Mouse (Mus musculus): ENCODE measurements around the gene Col4a3bp. TPM values are rescaled to one million over a fixed set of nuclear protein-coding genes. Genes with fewer than 3 reads are reported as not detected.

Col4a3bp gene
- polyA plus RNA-seq, 1 experiment from 2014 or later = 10.1 TPM

DNA sequence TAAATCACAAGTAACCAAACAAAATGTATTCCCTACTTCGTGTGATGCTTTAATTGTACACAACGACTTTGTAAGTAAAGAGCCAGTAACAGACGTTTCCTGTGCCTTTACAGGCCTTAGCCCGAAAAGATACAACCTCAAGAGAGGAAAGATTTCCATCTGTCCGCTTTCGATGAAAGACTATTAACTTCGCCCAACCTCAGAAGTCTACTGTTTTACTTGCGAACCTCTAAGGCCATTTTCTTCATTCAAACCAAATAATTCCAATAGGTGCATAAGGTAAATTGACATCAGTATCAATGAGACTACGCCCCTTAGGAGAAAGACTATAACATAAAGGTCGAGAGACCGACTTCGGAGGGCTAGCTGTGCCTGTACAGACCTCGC lies 127.6 kb downstream of the Col4a3bp start:
- H3K27ac ChIP-seq (ENCODE audit: low read depth, low read length) = peak overlapping the region; percentile 94
- peak overlapping the region; percentile 98 for H3K9ac ChIP-seq (ENCODE audit: low read depth, low read length)
- H3K9me3 ChIP-seq (replicated peaks; ENCODE audit: control insufficient read depth, low read length) = no peaks in the 10 kb centered on the region
- no peak for ATAC-seq (replicated peaks; ENCODE audit: insufficient number of reproducible peaks, low FRiP score, low TSS enrichment)
- peak overlapping the region; percentile 93 for H3K4me3 ChIP-seq (ENCODE audit: low read depth, low read length)
- no peaks in the 10 kb centered on the region for H3K27me3 ChIP-seq (ENCODE audit: control insufficient read depth, insufficient read depth, low read length)
- H3K4me2 ChIP-seq = peak overlapping the region; percentile 71
- WGBS (ENCODE audit: insufficient replicate concordance) = 4% methylated on average over 13 of the region's 13 CpGs
- peaks cover 10% of the 10 kb centered on the region for H3K36me3 ChIP-seq (ENCODE audit: control insufficient read depth, insufficient read depth, low read length)
- peaks cover 20% of the 10 kb centered on the region for H3K4me1 ChIP-seq (ENCODE audit: control insufficient read depth, insufficient read depth, low read length)

GRCm38 (mm10) chr13:96670406-96671077 lies 128.1 kb downstream of the Col4a3bp start, which contains the start of gene Hmgcr:
TSS of gene Hmgcr (minus strand) at chr13:96670936.
- no peaks in the 10 kb centered on the region for H3K27me3 ChIP-seq (ENCODE audit: control insufficient read depth, insufficient read depth, low read length)
- peak; percentile 100 for ATAC-seq (replicated peaks; ENCODE audit: insufficient number of reproducible peaks, low FRiP score, low TSS enrichment)
- under 1% methylated on average over 61 of the region's 70 CpGs for WGBS (ENCODE audit: insufficient replicate concordance)
- H3K27ac ChIP-seq (ENCODE audit: low read depth, low read length) = peak within 1 kb of the TSS; percentile 94
- H3K36me3 ChIP-seq (ENCODE audit: control insufficient read depth, insufficient read depth, low read length) = peaks cover 5% of the 10 kb centered on the region
- no peaks in the 10 kb centered on the region for H3K9me3 ChIP-seq (replicated peaks; ENCODE audit: control insufficient read depth, low read length)
- peaks cover 20% of the 10 kb centered on the region for H3K4me1 ChIP-seq (ENCODE audit: control insufficient read depth, insufficient read depth, low read length)
- H3K4me3 ChIP-seq (ENCODE audit: low read depth, low read length) = peak within 1 kb of the TSS; percentile 93
- peak within 1 kb of the TSS; percentile 71 for H3K4me2 ChIP-seq
- peak within 1 kb of the TSS; percentile 98 for H3K9ac ChIP-seq (ENCODE audit: low read depth, low read length)

GRCm38 (mm10) chr13:96671078-96671905 lies 128.9 kb downstream of the Col4a3bp start:
- 13% methylated on average over 31 of the region's 31 CpGs for WGBS (ENCODE audit: insufficient replicate concordance)
- ATAC-seq (replicated peaks; ENCODE audit: insufficient number of reproducible peaks, low FRiP score, low TSS enrichment) = no peak
- Histone ChIP-seq H3K4me1 (ENCODE audit: control insufficient read depth, insufficient read depth, low read length) (peaks cover 20% of the 10 kb centered on the region), H3K9ac (ENCODE audit: low read depth, low read length) (peak overlapping the region; percentile 74), H3K27me3 (ENCODE audit: control insufficient read depth, insufficient read depth, low read length) (no peaks in the 10 kb centered on the region), H3K36me3 (ENCODE audit: control insufficient read depth, insufficient read depth, low read length) (no peaks in the 10 kb centered on the region; the same call in 1 of the 2 replicates), H3K4me3 (ENCODE audit: low read depth, low read length) (peak overlapping the region; percentile 93), H3K4me2 (peak overlapping the region; percentile 71), H3K9me3 (replicated peaks; ENCODE audit: control insufficient read depth, low read length) (no peaks in the 10 kb centered on the region), H3K27ac (ENCODE audit: low read depth, low read length) (peak overlapping the region; percentile 82)

GRCm38 (mm10) chr13:96671906-96672234 lies 129.5 kb downstream of the Col4a3bp start:
- Histone ChIP-seq H3K36me3 (ENCODE audit: control insufficient read depth, insufficient read depth, low read length) (no peaks in the 10 kb centered on the region; the same call in 1 of the 2 replicates), H3K27me3 (ENCODE audit: control insufficient read depth, insufficient read depth, low read length) (no peaks in the 10 kb centered on the region), H3K4me1 (ENCODE audit: control insufficient read depth, insufficient read depth, low read length) (peaks cover 20% of the 10 kb centered on the region), H3K4me2 (no peak overlapping the region), H3K9me3 (replicated peaks; ENCODE audit: control insufficient read depth, low read length) (no peaks in the 10 kb centered on the region), H3K4me3 (ENCODE audit: low read depth, low read length) (no peak overlapping the region), H3K9ac (ENCODE audit: low read depth, low read length) (no peak overlapping the region; the same call in 1 of the 2 replicates), H3K27ac (ENCODE audit: low read depth, low read length) (no peak overlapping the region)
- WGBS (ENCODE audit: insufficient replicate concordance) = 95% methylated on average over 5 of the region's 5 CpGs
- no peak for ATAC-seq (replicated peaks; ENCODE audit: insufficient number of reproducible peaks, low FRiP score, low TSS enrichment)

DNA sequence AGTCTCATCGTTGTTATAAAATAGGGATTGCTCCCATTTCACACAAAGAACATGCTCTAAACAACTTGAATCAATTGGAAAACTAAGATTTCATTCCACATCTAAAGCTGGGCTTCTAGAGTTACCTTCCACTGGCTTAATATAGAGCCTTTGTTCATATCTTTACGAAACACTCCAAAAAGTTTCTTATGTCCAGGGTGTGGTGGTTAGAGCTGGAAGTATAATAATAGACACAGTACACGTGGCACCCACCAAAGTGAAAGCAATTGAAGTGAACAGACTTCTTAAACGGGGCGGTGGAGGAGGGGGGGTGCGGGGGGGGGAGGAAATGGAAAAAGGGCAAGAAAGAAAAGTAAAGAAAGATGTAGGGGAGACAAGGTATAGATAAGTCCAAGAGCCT lies 129.9 kb downstream of the Col4a3bp start:
- ATAC-seq (replicated peaks; ENCODE audit: insufficient number of reproducible peaks, low FRiP score, low TSS enrichment) = no peak
- Histone ChIP-seq H3K9me3 (replicated peaks; ENCODE audit: control insufficient read depth, low read length) (no peaks in the 10 kb centered on the region), H3K9ac (ENCODE audit: low read depth, low read length) (no peak overlapping the region), H3K4me3 (ENCODE audit: low read depth, low read length) (no peak overlapping the region), H3K4me1 (ENCODE audit: control insufficient read depth, insufficient read depth, low read length) (peaks cover 20% of the 10 kb centered on the region), H3K27ac (ENCODE audit: low read depth, low read length) (no peak overlapping the region), H3K4me2 (no peak overlapping the region), H3K36me3 (ENCODE audit: control insufficient read depth, insufficient read depth, low read length) (no peaks in the 10 kb centered on the region; the same call in 1 of the 2 replicates), H3K27me3 (ENCODE audit: control insufficient read depth, insufficient read depth, low read length) (no peaks in the 10 kb centered on the region)
- whole genome bisulfite sequencing (ENCODE audit: insufficient replicate concordance) = 75% methylated on average over 6 of the region's 6 CpGs

DNA sequence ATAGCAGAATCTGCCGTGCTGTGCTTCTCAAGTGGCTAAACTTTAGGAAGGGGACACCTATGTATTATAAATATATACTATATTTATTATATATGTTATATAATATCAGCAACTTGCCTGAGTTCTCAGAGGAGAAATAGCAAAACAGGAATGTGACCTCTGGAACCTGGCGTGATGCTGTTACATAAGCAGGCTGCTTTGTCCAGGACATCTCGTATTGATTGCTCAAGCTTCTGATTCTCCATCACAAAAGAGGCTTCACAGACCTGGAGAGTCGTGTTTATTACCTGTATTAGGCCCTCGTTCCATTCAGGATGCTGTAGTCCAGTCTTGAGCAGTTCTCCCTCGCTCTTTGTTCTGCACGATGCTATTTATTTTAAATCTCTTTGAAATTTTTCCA lies 131.4 kb downstream of the Col4a3bp start:
- Histone ChIP-seq H3K36me3 (ENCODE audit: control insufficient read depth, insufficient read depth, low read length) (no peaks in the 10 kb centered on the region), H3K27ac (ENCODE audit: low read depth, low read length) (no peak overlapping the region), H3K9ac (ENCODE audit: low read depth, low read length) (no peak overlapping the region), H3K27me3 (ENCODE audit: control insufficient read depth, insufficient read depth, low read length) (no peaks in the 10 kb centered on the region), H3K4me2 (no peak overlapping the region), H3K4me1 (ENCODE audit: control insufficient read depth, insufficient read depth, low read length) (peaks cover 14% of the 10 kb centered on the region), H3K4me3 (ENCODE audit: low read depth, low read length) (no peak overlapping the region), H3K9me3 (replicated peaks; ENCODE audit: control insufficient read depth, low read length) (no peaks in the 10 kb centered on the region)
- no peak for ATAC-seq (replicated peaks; ENCODE audit: insufficient number of reproducible peaks, low FRiP score, low TSS enrichment)
- WGBS (ENCODE audit: insufficient replicate concordance) = 78% methylated on average over 7 of the region's 7 CpGs

DNA sequence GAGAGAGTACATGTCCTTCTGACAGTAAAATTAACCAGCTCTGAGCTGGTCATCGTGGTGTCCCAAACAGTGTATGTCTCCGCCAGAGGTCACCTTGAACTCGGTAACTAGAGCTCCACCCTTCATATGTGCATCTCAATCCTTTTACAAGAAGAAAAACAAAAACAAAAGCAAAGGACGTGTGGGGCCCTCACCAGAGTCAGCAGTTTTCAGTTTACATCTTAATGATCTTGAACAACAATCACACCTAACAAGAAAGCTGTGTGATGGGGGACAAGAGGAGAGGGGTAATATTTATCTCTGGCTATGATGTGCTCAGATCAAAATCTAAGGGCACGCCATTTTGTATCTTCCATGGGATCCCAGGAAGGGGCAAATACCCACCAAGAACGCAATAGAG lies 133.3 kb downstream of the Col4a3bp start:
- Histone ChIP-seq H3K36me3 (ENCODE audit: control insufficient read depth, insufficient read depth, low read length) (no peaks in the 10 kb centered on the region), H3K4me1 (ENCODE audit: control insufficient read depth, insufficient read depth, low read length) (peaks cover 7% of the 10 kb centered on the region; the same call in 1 of the 2 replicates), H3K9me3 (replicated peaks; ENCODE audit: control insufficient read depth, low read length) (no peaks in the 10 kb centered on the region), H3K9ac (ENCODE audit: low read depth, low read length) (no peak overlapping the region), H3K4me2 (no peak overlapping the region), H3K27ac (ENCODE audit: low read depth, low read length) (no peak overlapping the region), H3K4me3 (ENCODE audit: low read depth, low read length) (no peak overlapping the region), H3K27me3 (ENCODE audit: control insufficient read depth, insufficient read depth, low read length) (no peaks in the 10 kb centered on the region)
- 73% methylated on average over 6 of the region's 6 CpGs for WGBS (ENCODE audit: insufficient replicate concordance)
- ATAC-seq (replicated peaks; ENCODE audit: insufficient number of reproducible peaks, low FRiP score, low TSS enrichment) = no peak

DNA sequence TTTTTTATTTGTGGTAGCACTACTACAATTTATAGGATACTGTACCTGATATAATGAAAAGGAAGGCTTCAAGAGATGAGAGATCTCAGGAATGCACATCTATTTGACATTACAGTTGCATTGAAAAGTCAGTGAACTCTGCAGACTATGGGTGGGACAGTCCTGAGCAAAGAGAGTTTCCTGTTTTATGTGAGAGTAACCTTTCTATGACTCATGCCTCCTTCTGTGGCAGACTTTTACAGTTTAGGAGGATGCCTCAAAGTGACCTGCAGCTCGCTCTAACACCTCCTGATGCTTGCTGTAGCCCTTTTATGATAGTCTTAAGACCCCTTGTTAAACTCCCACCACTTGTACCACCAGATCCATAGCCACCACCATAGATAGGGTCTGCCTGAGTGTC lies 134.7 kb downstream of the Col4a3bp start:
- Histone ChIP-seq H3K27ac (ENCODE audit: low read depth, low read length) (no peak overlapping the region), H3K27me3 (ENCODE audit: control insufficient read depth, insufficient read depth, low read length) (no peaks in the 10 kb centered on the region), H3K9ac (ENCODE audit: low read depth, low read length) (no peak overlapping the region), H3K4me1 (ENCODE audit: control insufficient read depth, insufficient read depth, low read length) (no peaks in the 10 kb centered on the region), H3K36me3 (ENCODE audit: control insufficient read depth, insufficient read depth, low read length) (no peaks in the 10 kb centered on the region), H3K4me3 (ENCODE audit: low read depth, low read length) (no peak overlapping the region), H3K9me3 (replicated peaks; ENCODE audit: control insufficient read depth, low read length) (no peaks in the 10 kb centered on the region), H3K4me2 (no peak overlapping the region)
- WGBS (ENCODE audit: insufficient replicate concordance) = 65% methylated on average over 1 of the region's 1 CpGs
- no peak for ATAC-seq (replicated peaks; ENCODE audit: insufficient number of reproducible peaks, low FRiP score, low TSS enrichment)
